Mouse (Mus musculus): ENCODE results near the gene Bcap29.

GRCm38 (mm10) chr12:31569784-31570183 lies 64.7 kb downstream of the Bcap29 start:
- no peak for TF ChIP-seq GATA1 (IDR thresholded peaks at IDR 0.05; ENCODE audit: borderline replicate concordance, low read length)
- no peak for TF ChIP-seq FLI1 (IDR thresholded peaks at IDR 0.05; ENCODE audit: low read length)
